Mouse (Mus musculus) hindbrain, embryonic 11.5 days (tissue): ENCODE measurements at regions not wholly inside any gene's neighbourhood (a gene's known extent, or its start where the extent isn't known, plus 50 kb on each side); places are given as distances from the start of the nearest gene placed in this dataset.

Source experiments
- ATAC-seq: fragments of 200-750 bp; cut with Nextera tagmentation; 2 replicates; pipeline ENCODE4 v1.8.0; 2017; ENCODE audit warnings: mild to moderate bottlenecking, moderate TSS enrichment, moderate library complexity; ENCODE audit not compliant: low FRiP score
- DNase-seq: peaks from one replicate; pipeline ENCODE4 v3.0.0-alpha.2; 2015; ENCODE audit warnings: low spot score
- H3K27ac ChIP-seq: fragments of 300-500 bp; sonication (generic); 2 replicates; pipeline ENCODE4 v1.5.1; 2014; ENCODE audit warnings: mild to moderate bottlenecking, low read depth, low read length
- H3K27me3 ChIP-seq: fragments of 300-500 bp; sonication (generic); 2 replicates; pipeline ENCODE4 v1.6.1; 2014; ENCODE audit warnings: mild to moderate bottlenecking, low read length, moderate library complexity, mixed read lengths; ENCODE audit not compliant: control insufficient read depth, insufficient read depth
- H3K36me3 ChIP-seq: fragments of 300-500 bp; sonication (generic); 2 replicates; pipeline ENCODE4 v1.6.1; 2014; ENCODE audit warnings: mild to moderate bottlenecking, low read length, moderate library complexity, mixed read lengths; ENCODE audit not compliant: control insufficient read depth, insufficient read depth
- H3K4me1 ChIP-seq: fragments of 300-500 bp; sonication (generic); replicated peaks from 2 replicates; pipeline ENCODE4 v1.6.1; 2014; ENCODE audit warnings: low read length, mixed read lengths; ENCODE audit not compliant: control insufficient read depth, insufficient read depth
- H3K4me2 ChIP-seq: fragments of 300-500 bp; sonication (generic); replicated peaks from 2 replicates; pipeline ENCODE4 v1.6.1; 2014; ENCODE audit warnings: mild to moderate bottlenecking, low read depth, low read length
- H3K4me3 ChIP-seq: fragments of 300-500 bp; sonication (generic); 2 replicates; pipeline ENCODE4 v1.5.1; 2014; ENCODE audit warnings: low read depth, low read length
- H3K9ac ChIP-seq: fragments of 300-500 bp; sonication (generic); 2 replicates; pipeline ENCODE4 v1.6.1; 2014; ENCODE audit warnings: low read depth, low read length
- H3K9me3 ChIP-seq: fragments of 300-500 bp; sonication (generic); 2 replicates; pipeline ENCODE4 v1.6.1; 2016; ENCODE audit warnings: low read length; ENCODE audit not compliant: control insufficient read depth
- WGBS: fragments of 180-500 bp; shearing (Covaris S2); extraction: QIAGEN DNeasy Blood & Tissue Kit; methylation state at CpG from one replicate; pipeline ENCODE4 v1.1.7; 2014; 5-methylcytosine and 5-hydroxymethylcytosine counted together

DNA sequence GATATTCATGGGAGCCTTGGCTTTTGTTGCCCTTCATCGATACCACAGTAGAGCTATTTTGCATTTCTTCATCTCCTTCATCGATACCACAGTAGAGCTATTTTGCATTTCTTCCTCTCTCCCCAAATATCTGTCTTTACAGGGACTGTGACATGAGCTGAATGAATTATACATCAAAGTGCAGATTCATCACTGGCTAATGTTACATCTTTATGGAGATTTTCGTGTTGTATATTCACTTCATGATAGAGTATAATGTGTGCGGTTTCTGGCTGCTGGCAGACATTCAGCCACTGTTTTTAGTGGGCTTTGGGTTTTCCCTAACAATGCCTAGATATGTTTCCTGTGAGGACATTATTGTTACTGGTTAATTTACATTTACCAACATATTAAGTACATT lies 162.8 kb upstream of the Lcorl start:
- H3K9ac ChIP-seq = no peak overlapping the region
- ATAC-seq = no peak
- no peaks in the 10 kb centered on the region for H3K4me1 ChIP-seq
- no peak overlapping the region for H3K4me2 ChIP-seq
- no peak overlapping the region for H3K4me3 ChIP-seq
- WGBS = 86% methylated on average over 4 of the region's 4 CpGs
- DNase-seq = no peak
- H3K27ac ChIP-seq = no peak overlapping the region
- no peaks in the 10 kb centered on the region for H3K36me3 ChIP-seq
- H3K9me3 ChIP-seq = no peaks in the 10 kb centered on the region
- H3K27me3 ChIP-seq = no peaks in the 10 kb centered on the region

DNA sequence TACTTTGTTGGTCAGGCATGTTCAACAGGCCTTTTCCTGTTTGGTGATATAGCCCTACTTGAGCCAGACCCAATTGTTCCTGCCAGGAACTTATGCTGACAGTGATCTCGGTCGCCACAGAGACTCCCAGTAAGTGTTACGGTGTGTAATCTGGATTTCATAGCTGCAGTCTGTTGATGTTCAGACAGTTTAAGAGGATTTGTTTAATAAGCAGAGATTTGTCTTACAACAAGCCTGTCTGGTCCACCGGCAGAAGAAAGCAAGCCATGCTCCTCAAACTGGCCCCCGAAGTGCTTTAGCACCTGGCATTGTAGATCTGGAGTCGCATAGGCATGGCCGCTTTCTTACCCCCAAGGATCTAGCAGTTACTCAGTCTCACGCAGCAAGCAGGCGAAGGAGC lies 150.0 kb upstream of the Lcorl start:
- Histone ChIP-seq H3K9me3 (no peaks in the 10 kb centered on the region), H3K9ac (no peak overlapping the region), H3K4me1 (no peaks in the 10 kb centered on the region), H3K4me2 (no peak overlapping the region), H3K36me3 (no peaks in the 10 kb centered on the region), H3K27me3 (no peaks in the 10 kb centered on the region), H3K4me3 (no peak overlapping the region), H3K27ac (no peak overlapping the region)
- WGBS = 92% methylated on average over 9 of the region's 9 CpGs
- no peak for DNase-seq
- no peak for ATAC-seq

DNA sequence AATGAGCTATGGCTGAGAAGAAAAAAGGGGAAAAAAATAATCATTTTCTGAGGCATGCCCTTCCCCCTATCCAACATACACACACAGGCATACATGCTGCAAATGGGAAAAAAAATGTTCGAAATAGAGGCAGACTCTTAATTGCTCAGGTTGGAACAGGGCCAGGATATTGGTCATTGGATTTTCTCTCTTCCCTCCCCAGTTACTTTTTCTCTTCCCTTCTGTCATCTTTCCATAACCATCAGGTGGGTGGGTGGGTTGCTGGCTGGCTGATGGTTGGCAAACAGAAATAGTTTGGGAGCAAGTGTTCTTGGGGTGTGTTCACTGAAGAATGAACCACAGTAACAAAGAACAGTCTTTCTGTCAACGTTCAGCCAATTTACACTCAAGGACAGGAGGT lies 149.3 kb upstream of the Lcorl start:
- Histone ChIP-seq H3K27ac (no peak overlapping the region), H3K9ac (no peak overlapping the region), H3K27me3 (no peaks in the 10 kb centered on the region), H3K4me2 (no peak overlapping the region), H3K36me3 (no peaks in the 10 kb centered on the region), H3K9me3 (no peaks in the 10 kb centered on the region), H3K4me3 (no peak overlapping the region), H3K4me1 (no peaks in the 10 kb centered on the region)
- ATAC-seq (no peak), DNase-seq (no peak)
- 86% methylated on average over 2 of the region's 2 CpGs for WGBS

DNA sequence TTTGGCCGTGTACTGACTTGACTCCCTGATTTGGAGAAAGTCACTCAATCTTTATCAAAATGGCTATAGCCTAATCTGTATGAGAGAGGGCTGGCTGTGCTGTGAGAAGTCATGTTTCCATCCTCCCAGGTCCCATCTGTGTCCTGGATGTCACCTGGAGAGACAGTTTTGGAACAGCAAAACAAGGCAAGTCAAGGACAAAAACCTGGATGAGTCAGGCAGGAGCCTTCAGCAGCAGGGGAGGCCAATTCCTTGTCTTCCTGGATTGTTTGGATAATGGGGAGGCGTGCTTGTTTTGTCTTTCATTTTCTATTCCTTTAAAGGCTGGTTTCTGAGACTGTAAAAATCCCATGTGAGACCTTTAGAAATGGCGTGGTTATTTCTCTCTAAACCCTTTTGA lies 148.8 kb upstream of the Lcorl start:
- H3K36me3 ChIP-seq = no peaks in the 10 kb centered on the region
- H3K4me3 ChIP-seq = no peak overlapping the region
- no peak overlapping the region for H3K27ac ChIP-seq
- DNase-seq (no peak), ATAC-seq (no peak)
- no peak overlapping the region for H3K9ac ChIP-seq
- no peaks in the 10 kb centered on the region for H3K4me1 ChIP-seq
- WGBS = 80% methylated on average over 3 of the region's 3 CpGs
- no peak overlapping the region for H3K4me2 ChIP-seq
- H3K9me3 ChIP-seq = no peaks in the 10 kb centered on the region
- no peaks in the 10 kb centered on the region for H3K27me3 ChIP-seq

DNA sequence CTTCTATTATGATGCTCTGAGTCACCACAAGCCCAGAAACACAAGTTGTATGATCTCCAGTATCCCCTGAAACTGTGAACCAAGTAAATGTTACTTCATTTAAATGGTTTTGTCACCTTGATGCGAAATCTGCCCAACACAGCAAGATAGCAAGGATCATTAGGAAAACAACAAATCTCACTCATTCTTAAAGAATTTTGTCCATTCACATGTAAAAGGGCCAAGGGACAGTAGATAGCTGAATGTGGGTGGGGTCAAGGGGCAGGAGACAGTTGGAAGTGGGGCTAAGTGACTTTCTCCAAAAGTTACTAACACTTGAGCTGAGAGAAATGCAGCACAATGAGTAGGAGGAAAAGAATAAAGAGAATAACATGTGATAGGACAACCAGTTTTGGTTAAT lies 148.2 kb upstream of the Lcorl start:
- Histone ChIP-seq H3K4me2 (no peak overlapping the region), H3K4me1 (no peaks in the 10 kb centered on the region), H3K27ac (no peak overlapping the region), H3K9ac (no peak overlapping the region), H3K4me3 (no peak overlapping the region), H3K27me3 (no peaks in the 10 kb centered on the region), H3K36me3 (no peaks in the 10 kb centered on the region), H3K9me3 (no peaks in the 10 kb centered on the region)
- 92% methylated on average over 1 of the region's 1 CpGs for WGBS
- ATAC-seq (no peak), DNase-seq (no peak)

DNA sequence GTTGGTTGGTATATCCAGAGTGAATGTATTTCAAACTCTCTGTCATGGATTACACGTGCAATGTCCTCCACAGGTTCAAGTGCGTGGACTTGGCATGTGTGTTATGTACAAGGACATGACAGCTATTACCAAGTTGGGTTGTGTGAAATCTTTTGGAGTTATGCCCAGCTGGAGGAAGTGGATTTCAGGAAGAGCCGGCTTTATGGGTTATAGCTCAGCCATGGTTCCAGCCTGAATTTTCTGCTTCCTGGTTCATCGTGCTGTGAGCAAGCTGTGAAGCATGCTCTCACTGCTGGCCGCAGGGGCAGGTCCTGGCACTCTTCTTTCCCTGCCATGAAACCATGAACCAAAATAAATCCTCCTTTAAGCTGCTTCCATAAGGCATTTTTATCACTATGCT lies 144.6 kb upstream of the Lcorl start:
- WGBS = 90% methylated on average over 5 of the region's 5 CpGs

DNA sequence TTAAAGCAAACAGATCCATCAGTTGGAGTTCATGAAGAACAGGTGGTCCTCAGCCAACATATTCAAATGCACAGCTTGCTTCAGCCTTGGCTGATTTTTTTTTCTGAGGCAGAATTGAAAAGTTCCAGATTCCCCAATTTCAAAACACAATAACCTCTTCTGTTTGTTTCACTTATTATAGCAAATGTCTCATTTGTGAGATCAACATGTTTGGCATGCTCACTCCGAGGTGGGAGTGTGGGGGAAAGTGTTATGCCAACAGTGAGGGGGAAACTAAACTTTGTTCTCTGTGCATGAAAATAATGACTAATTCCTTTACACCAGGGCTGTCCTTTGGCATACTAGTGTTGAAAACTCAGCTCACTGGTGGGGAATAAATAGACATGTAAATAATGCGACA lies 100.4 kb upstream of the Lcorl start:
- no peak overlapping the region for H3K27ac ChIP-seq
- no peaks in the 10 kb centered on the region for H3K4me1 ChIP-seq
- no peak overlapping the region for H3K4me2 ChIP-seq
- 92% methylated on average over 2 of the region's 2 CpGs for WGBS
- no peak overlapping the region for H3K9ac ChIP-seq
- H3K9me3 ChIP-seq = no peaks in the 10 kb centered on the region
- H3K27me3 ChIP-seq = no peaks in the 10 kb centered on the region
- ATAC-seq (no peak), DNase-seq (no peak)
- H3K36me3 ChIP-seq = no peaks in the 10 kb centered on the region
- H3K4me3 ChIP-seq = no peak overlapping the region

More for the DNA sequence above, 144.6 kb upstream of the Lcorl start:
- no peak overlapping the region for H3K9ac ChIP-seq
- ATAC-seq (no peak), DNase-seq (no peak)
- no peaks in the 10 kb centered on the region for H3K9me3 ChIP-seq
- no peaks in the 10 kb centered on the region for H3K27me3 ChIP-seq
- no peak overlapping the region for H3K4me3 ChIP-seq
- H3K27ac ChIP-seq = no peak overlapping the region
- H3K4me1 ChIP-seq = no peaks in the 10 kb centered on the region
- no peaks in the 10 kb centered on the region for H3K36me3 ChIP-seq
- H3K4me2 ChIP-seq = no peak overlapping the region

DNA sequence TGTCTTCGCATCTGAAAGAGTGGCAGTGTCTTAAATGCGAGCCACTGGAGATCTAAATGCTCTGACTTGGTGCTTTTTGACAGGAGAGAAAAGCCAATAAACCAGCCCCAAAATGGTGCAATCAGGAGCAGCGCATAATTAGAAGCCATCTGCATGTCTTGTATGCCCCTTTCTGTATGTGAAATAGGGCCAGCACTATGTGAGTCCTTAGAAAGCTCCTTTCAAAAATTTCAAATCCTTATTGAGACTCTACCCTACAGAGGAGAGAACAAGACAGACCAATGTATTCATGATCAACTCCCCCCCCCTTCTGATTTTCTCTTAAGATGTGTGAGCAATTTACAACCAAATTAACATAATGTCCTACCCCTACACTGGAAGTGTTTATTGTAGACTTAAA lies 86.6 kb upstream of the Lcorl start:
- Histone ChIP-seq H3K27me3 (no peaks in the 10 kb centered on the region), H3K9me3 (no peaks in the 10 kb centered on the region), H3K9ac (no peak overlapping the region), H3K4me1 (no peaks in the 10 kb centered on the region), H3K4me2 (no peak overlapping the region), H3K4me3 (no peak overlapping the region), H3K27ac (no peak overlapping the region), H3K36me3 (no peaks in the 10 kb centered on the region)
- ATAC-seq (no peak), DNase-seq (no peak)
- WGBS = 87% methylated on average over 3 of the region's 3 CpGs

DNA sequence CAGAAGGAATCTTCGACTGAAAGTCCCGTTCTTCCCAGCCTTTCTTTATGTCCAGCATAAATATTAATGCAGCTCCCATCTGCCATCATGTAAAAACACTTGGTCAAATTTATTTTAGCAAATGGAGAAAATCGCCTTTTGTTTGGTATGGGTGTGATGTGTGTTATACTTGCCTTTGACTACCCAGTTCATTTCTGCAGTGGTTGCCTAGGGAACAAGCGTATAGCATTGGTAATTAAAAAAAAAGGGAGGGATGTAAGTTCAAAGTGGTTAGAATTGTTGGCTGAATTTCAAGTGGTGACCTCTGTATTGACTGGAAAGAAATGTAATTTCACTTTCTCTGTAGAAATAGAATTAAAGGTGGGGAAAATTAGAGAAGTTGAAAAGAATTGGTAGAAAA lies 75.6 kb upstream of the Lcorl start:
- H3K36me3 ChIP-seq = no peaks in the 10 kb centered on the region
- no peak for DNase-seq
- H3K27me3 ChIP-seq = no peaks in the 10 kb centered on the region
- H3K9ac ChIP-seq = no peak overlapping the region
- no peak overlapping the region for H3K4me2 ChIP-seq
- H3K27ac ChIP-seq = no peak overlapping the region
- no peak overlapping the region for H3K4me3 ChIP-seq
- H3K9me3 ChIP-seq = no peaks in the 10 kb centered on the region
- 67% methylated on average over 4 of the region's 4 CpGs for WGBS
- ATAC-seq = no peak
- H3K4me1 ChIP-seq = no peaks in the 10 kb centered on the region
